ENCODE assay signal across 8 mouse cellular contexts in the genomic region with DNA sequence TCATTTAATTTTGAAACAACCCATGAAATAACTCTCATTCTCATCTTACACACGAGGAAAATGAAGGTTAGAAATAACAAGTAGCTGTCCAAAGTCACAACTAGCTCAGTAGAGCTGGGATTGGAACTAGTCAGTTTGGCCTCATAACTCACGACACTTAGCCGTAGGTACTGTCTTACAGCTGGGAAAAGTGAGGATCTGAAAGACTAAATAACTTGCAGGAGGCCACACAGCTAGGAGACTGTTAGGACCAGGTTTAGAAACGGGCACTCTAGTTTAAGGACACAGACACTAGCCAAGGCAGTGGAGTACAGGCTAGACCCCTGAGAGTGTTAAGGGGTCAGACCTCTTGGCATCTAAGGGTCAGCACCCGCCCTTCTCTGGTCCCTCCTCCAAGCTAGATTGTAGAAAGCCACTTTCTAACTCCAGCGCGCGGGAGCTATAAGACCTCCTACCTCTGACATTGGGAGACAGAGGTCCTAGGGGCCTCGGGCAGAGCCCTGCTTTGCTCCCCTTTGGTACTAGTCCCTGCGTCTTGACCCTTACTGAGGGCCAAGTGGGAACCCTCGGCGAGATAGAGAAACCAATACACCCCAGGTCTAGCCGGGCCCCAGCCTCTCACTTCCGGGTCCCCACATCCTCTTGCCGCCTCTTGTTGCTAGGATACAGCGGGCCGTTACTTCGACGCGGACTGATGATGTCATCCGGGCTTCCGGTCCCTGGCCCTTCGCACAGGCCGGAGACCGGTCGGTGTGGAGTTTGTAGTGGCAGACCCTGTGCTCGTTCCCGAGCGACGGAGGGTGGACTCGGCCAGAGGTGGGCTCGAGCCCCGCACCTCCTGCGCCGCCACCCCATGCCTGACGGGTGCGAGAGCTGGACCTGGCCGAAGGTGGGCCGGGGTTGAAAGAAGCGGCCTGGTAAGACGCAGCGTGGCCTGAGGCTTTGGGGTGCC. TPM values are rescaled to one million over a fixed set of nuclear protein-coding genes. Genes with fewer than 3 reads are reported as not detected.
DNase-seq lines count a peak whose midpoint lies in the region; ATAC-seq and TF ChIP-seq lines count a peak whose summit lies in the region.

A gene (minus strand): TSS at position 678 of the 952 bp plus-strand sequence.
A gene (plus strand): TSS at position 703 of the 952 bp plus-strand sequence.

- no peak for TF ChIP-seq CTCF in G1E (IDR thresholded peaks at IDR 0.05; ENCODE audit: low read depth, low read length)
- TF ChIP-seq CTCF in forebrain, postnatal 0 days (IDR thresholded peaks at IDR 0.05; ENCODE audit: low read depth): no peak

- peak within 1 kb of the TSS; percentile 62; the same call in 1 of the 2 replicates for H3K27ac ChIP-seq in forebrain, postnatal 0 days (ENCODE audit: low read depth, low read length)
- no peak within 1 kb of the TSS for H3K27ac ChIP-seq in lung, embryonic 15.5 days

- peak within 1 kb of the TSS; percentile 89 for H3K9ac ChIP-seq in forebrain, postnatal 0 days
- H3K9ac ChIP-seq in lung, embryonic 15.5 days: peak within 1 kb of the TSS; percentile 87

- peak within 1 kb of the TSS; percentile 74 for H3K4me2 ChIP-seq in forebrain, postnatal 0 days (ENCODE audit: low read depth)
- peak within 1 kb of the TSS; percentile 81 for H3K4me2 ChIP-seq in lung, embryonic 15.5 days

- H3K9me3 ChIP-seq in G1E (replicated peaks): no peaks in the 10 kb centered on the region
- no peaks in the 10 kb centered on the region for H3K9me3 ChIP-seq in forebrain, postnatal 0 days (ENCODE audit: low read length)
- H3K9me3 ChIP-seq in lung, embryonic 15.5 days: no peaks in the 10 kb centered on the region

- peak; percentile 99 for DNase-seq in G1E (ENCODE audit: low spot score)
- peak; percentile 96 for DNase-seq in cerebellum, adult 18-20 months
- peak; percentile 96 for DNase-seq in forebrain, postnatal 0 days
- DNase-seq in heart, postnatal 4 days: peak; percentile 97
- peak; percentile 95 to 96 for DNase-seq in layer of hippocampus, adult 8-10 months (ENCODE audit: low spot score in 2 of 2)
- DNase-seq in ovary, adult 18-20 months (ENCODE audit: low spot score): peak; percentile 92
- peak; percentile 95 for DNase-seq in thymus, postnatal 0 days (ENCODE audit: low spot score)

- H3K27me3 ChIP-seq in G1E (ENCODE audit: insufficient read depth, low read length): no peaks in the 10 kb centered on the region
- H3K27me3 ChIP-seq in forebrain, postnatal 0 days (ENCODE audit: insufficient read depth, low read length): no peaks in the 10 kb centered on the region
- no peaks in the 10 kb centered on the region for H3K27me3 ChIP-seq in lung, embryonic 15.5 days

- H3K36me3 ChIP-seq in G1E (replicated peaks): peaks cover 65% of the 10 kb centered on the region
- peaks cover 33% of the 10 kb centered on the region for H3K36me3 ChIP-seq in forebrain, postnatal 0 days (ENCODE audit: insufficient read depth)
- peaks cover 25% of the 10 kb centered on the region; the same call in 1 of the 2 replicates for H3K36me3 ChIP-seq in lung, embryonic 15.5 days

- ATAC-seq in G1E (ENCODE audit: extremely low read depth, insufficient number of reproducible peaks, low FRiP score, poor library complexity, severe bottlenecking): peak; percentile 90
- peak; percentile 97 for ATAC-seq in forebrain, postnatal 0 days
- peak; percentile 92 for ATAC-seq in lung, embryonic 15.5 days (ENCODE audit: borderline replicate concordance, extremely low read depth, low FRiP score, low TSS enrichment)

- 7% methylated on average over 42 of the region's 42 CpGs for WGBS in forebrain, postnatal 0 days
- 5% methylated on average over 42 of the region's 42 CpGs for WGBS in lung, embryonic 15.5 days

- peaks cover 62% of the 10 kb centered on the region for H3K4me1 ChIP-seq in G1E (ENCODE audit: insufficient read depth, low read depth, low read length)
- peaks cover 18% of the 10 kb centered on the region; the same call in 1 of the 2 replicates for H3K4me1 ChIP-seq in forebrain, postnatal 0 days (ENCODE audit: insufficient read depth)
- H3K4me1 ChIP-seq in lung, embryonic 15.5 days: peaks cover 45% of the 10 kb centered on the region

- H3K4me3 ChIP-seq in G1E (ENCODE audit: low read depth, low read length): peak within 1 kb of the TSS; percentile 75
- peak within 1 kb of the TSS; percentile 84 for H3K4me3 ChIP-seq in forebrain, postnatal 0 days (ENCODE audit: low read depth, low read length)
- peak within 1 kb of the TSS; percentile 70 for H3K4me3 ChIP-seq in lung, embryonic 15.5 days

RNA-seq across cellular contexts. Expression of the first gene that starts in this region (rescaled TPM):
- total RNA-seq in G1E (2014; fragmentation: Nextera tagmentation) (10.1 and 19.2 TPM in 2 replicates), G1E (2017) (11.0 and 12.5 TPM in 2 replicates)
- polyA plus RNA-seq in G1E (2012): 0.29 and 0.83 TPM in 2 replicates
- total RNA-seq in forebrain, postnatal 0 days (2014; rRNA removed): 15.0 and 18.5 TPM in 2 replicates
- polyA plus RNA-seq in forebrain, postnatal 0 days (2015; fragmentation: Nextera tagmentation; extraction: Ambion mirVana): 10.3 and 12.4 TPM in 2 replicates
- 10 to 100 TPM; 10.7 to 12.7 TPM for total RNA-seq in heart, postnatal 4 days (2021)
- 10 to 100 TPM; 14.1 to 22.4 (median 18.5) TPM for total RNA-seq in layer of hippocampus, adult 8-10 months (2022)
- polyA plus RNA-seq in lung, embryonic 15.5 days (2015; fragmentation: Nextera tagmentation; extraction: Ambion mirVana): 16.2 and 16.6 TPM in 2 replicates
- polyA plus RNA-seq in thymus, postnatal 0 days (2015; fragmentation: Nextera tagmentation; extraction: Ambion mirVana): 10.9 and 11.3 TPM in 2 replicates

RNA-seq across cellular contexts. Expression of the second gene that starts in this region (rescaled TPM):
- 59.4 and 78.2 TPM in 2 replicates for total RNA-seq in G1E (2014; fragmentation: Nextera tagmentation)
- 70.7 and 72.6 TPM in 2 replicates for total RNA-seq in G1E (2017)
- 114 and 133 TPM in 2 replicates for polyA plus RNA-seq in G1E (2012)
- total RNA-seq in forebrain, postnatal 0 days (2014; rRNA removed): 102 and 109 TPM in 2 replicates
- polyA plus RNA-seq in forebrain, postnatal 0 days (2015; fragmentation: Nextera tagmentation; extraction: Ambion mirVana): 95.6 and 102 TPM in 2 replicates
- 10 to 100 TPM; 65.6 to 67.0 TPM for total RNA-seq in heart, postnatal 4 days (2021)
- 10 to 100 TPM; 78.7 to 88.5 (median 84.5) TPM for total RNA-seq in layer of hippocampus, adult 8-10 months (2022)
- 136 and 137 TPM in 2 replicates for polyA plus RNA-seq in lung, embryonic 15.5 days (2015; fragmentation: Nextera tagmentation; extraction: Ambion mirVana)
- 114 and 120 TPM in 2 replicates for polyA plus RNA-seq in thymus, postnatal 0 days (2015; fragmentation: Nextera tagmentation; extraction: Ambion mirVana)
